Mouse (Mus musculus) liver, embryonic 11.5 days (tissue): ENCODE measurements around the gene Cemip. TPM values are rescaled to one million over a fixed set of nuclear protein-coding genes. Genes with fewer than 3 reads are reported as not detected.

ENCODE experiments used
- ATAC-seq: fragments of 200-750 bp; cut with Nextera tagmentation; replicated peaks from 2 replicates; pipeline ENCODE4 v1.8.0; 2017; ENCODE audit warnings: moderate number of reproducible peaks, mild to moderate bottlenecking, moderate TSS enrichment, moderate library complexity; ENCODE audit not compliant: low FRiP score
- DNase-seq: peaks from one replicate; pipeline ENCODE4 v3.0.0-alpha.2; 2017; ENCODE audit warnings: low spot score
- H3K27ac ChIP-seq: fragments of 300-500 bp; sonication (generic); 2 replicates; pipeline ENCODE4 v1.5.1; 2014; ENCODE audit warnings: mild to moderate bottlenecking, low read depth, low read length, control low read depth
- H3K27me3 ChIP-seq: fragments of 300-500 bp; sonication (generic); replicated peaks from 2 replicates; pipeline ENCODE4 v1.6.1; 2014; ENCODE audit warnings: low read length, mixed read lengths; ENCODE audit not compliant: control insufficient read depth, insufficient read depth
- H3K36me3 ChIP-seq: fragments of 300-500 bp; sonication (generic); 2 replicates; pipeline ENCODE4 v1.6.1; 2014; ENCODE audit warnings: mild to moderate bottlenecking, low read length, moderate library complexity, mixed read lengths; ENCODE audit not compliant: control insufficient read depth, insufficient read depth
- H3K4me1 ChIP-seq: fragments of 300-500 bp; sonication (generic); replicated peaks from 2 replicates; pipeline ENCODE4 v1.6.1; 2014; ENCODE audit warnings: low read length, mixed read lengths; ENCODE audit not compliant: control insufficient read depth, insufficient read depth
- H3K4me2 ChIP-seq: fragments of 300-500 bp; sonication (generic); 2 replicates; pipeline ENCODE4 v1.6.1; 2014; ENCODE audit warnings: mild to moderate bottlenecking, control low read depth, moderate library complexity
- H3K4me3 ChIP-seq: fragments of 300-500 bp; sonication (generic); 2 replicates; pipeline ENCODE4 v1.5.1; 2014; ENCODE audit warnings: low read depth, low read length, control low read depth
- H3K9ac ChIP-seq: fragments of 300-500 bp; sonication (generic); 2 replicates; pipeline ENCODE4 v1.6.1; 2014; ENCODE audit warnings: low read depth, low read length, control low read depth
- H3K9me3 ChIP-seq: fragments of 300-500 bp; sonication (generic); 2 replicates; pipeline ENCODE4 v1.6.1; 2016; ENCODE audit warnings: low read length, inconsistent platforms, mixed read lengths; ENCODE audit not compliant: control insufficient read depth
- WGBS: fragments of 180-500 bp; shearing (Covaris S2); extraction: QIAGEN DNeasy Blood & Tissue Kit; methylation state at CpG from one replicate; pipeline ENCODE4 v1.1.7; 2014; 5-methylcytosine and 5-hydroxymethylcytosine counted together
- polyA plus RNA-seq: library from polyadenylated mRNA; unstranded; fragments of >200 nt; fragmentation: Nextera tagmentation; extraction: Ambion mirVana; gene quantifications from 2 replicates; pipeline ENCODE4 v1.2.1, GENCODE M21; 2014

The Cemip gene
- polyA plus RNA-seq, 1 experiment from 2014 or later = 0.15 TPM

DNA sequence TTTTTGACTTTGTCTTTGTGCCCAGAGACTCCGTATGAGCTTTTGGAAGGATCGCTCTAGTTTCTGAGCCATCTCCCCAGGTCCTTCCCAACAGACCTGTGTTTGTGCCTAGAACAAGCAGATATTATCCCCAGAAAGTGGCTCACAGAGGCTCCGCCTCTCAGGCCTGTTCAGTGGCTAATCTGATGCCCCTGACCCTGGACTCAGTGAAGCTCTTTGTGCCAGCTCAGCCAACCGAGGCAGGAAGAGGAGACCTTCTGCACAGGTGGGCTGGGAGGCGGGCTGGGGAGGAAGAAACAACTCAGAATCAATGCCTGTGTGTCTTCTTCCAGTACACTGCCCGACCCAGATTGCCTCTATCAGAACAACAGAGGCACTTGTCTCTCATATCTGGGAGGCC, 81.9 kb downstream of the Cemip start:
- 66% methylated on average over 6 of the region's 6 CpGs for WGBS
- H3K9ac ChIP-seq = no peak overlapping the region
- H3K27me3 ChIP-seq = no peaks in the 10 kb centered on the region
- ATAC-seq (no peak), DNase-seq (no peak)
- H3K4me2 ChIP-seq = no peak overlapping the region
- H3K4me3 ChIP-seq = no peak overlapping the region
- H3K4me1 ChIP-seq = no peaks in the 10 kb centered on the region
- H3K9me3 ChIP-seq = no peaks in the 10 kb centered on the region
- no peak overlapping the region for H3K27ac ChIP-seq
- H3K36me3 ChIP-seq = no peaks in the 10 kb centered on the region

DNA sequence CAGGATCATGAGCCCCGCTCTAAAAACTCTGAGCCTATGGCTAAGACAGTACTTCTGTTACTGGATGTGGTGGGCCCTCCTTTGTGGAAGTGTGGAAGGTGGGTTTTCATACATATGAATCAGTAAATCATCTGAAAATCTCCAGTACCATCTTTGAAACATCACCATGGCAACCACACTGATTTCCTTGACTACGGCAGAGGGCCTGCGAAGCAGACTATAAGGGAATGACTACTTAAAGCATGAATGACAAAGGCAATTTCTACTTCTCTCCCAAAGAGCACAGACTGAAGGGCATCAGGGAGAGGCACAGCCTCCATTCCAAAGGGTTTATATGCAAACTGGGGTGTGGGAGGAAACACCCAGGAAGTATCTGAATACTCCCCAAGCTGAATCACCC, 84.8 kb downstream of the Cemip start:
- DNase-seq (no peak), ATAC-seq (no peak)
- H3K4me1 ChIP-seq = no peaks in the 10 kb centered on the region
- no peak overlapping the region for H3K27ac ChIP-seq
- no peaks in the 10 kb centered on the region for H3K36me3 ChIP-seq
- WGBS = 81% methylated on average over 3 of the region's 3 CpGs
- H3K9me3 ChIP-seq = no peaks in the 10 kb centered on the region
- no peak overlapping the region for H3K4me2 ChIP-seq
- no peak overlapping the region for H3K9ac ChIP-seq
- H3K27me3 ChIP-seq = no peaks in the 10 kb centered on the region
- H3K4me3 ChIP-seq = no peak overlapping the region

DNA sequence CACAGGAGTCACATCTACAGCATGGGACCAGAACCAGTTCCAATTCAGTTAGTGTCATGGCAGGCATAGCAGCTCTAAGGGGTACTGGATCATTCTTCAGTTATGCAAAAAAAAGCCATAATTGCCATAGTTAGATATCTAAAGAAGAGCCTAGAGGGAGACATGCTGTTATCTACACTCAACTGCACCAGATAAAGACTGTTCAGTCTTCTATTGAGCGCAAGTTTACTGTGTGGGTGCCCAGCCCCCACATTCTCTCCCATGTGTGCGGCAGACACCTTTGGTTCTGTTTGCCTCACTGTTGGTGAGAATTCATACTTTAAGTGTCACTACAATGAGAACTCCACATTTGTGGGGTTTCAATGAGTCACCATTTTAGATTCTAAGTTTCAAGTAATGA, 85.6 kb downstream of the Cemip start:
- no peaks in the 10 kb centered on the region for H3K9me3 ChIP-seq
- no peaks in the 10 kb centered on the region for H3K36me3 ChIP-seq
- no peaks in the 10 kb centered on the region for H3K27me3 ChIP-seq
- no peak overlapping the region for H3K9ac ChIP-seq
- H3K4me2 ChIP-seq = no peak overlapping the region
- 63% methylated on average over 2 of the region's 2 CpGs for WGBS
- no peak overlapping the region for H3K27ac ChIP-seq
- DNase-seq (no peak), ATAC-seq (peak; percentile 60)
- no peak overlapping the region for H3K4me3 ChIP-seq
- no peaks in the 10 kb centered on the region for H3K4me1 ChIP-seq

DNA sequence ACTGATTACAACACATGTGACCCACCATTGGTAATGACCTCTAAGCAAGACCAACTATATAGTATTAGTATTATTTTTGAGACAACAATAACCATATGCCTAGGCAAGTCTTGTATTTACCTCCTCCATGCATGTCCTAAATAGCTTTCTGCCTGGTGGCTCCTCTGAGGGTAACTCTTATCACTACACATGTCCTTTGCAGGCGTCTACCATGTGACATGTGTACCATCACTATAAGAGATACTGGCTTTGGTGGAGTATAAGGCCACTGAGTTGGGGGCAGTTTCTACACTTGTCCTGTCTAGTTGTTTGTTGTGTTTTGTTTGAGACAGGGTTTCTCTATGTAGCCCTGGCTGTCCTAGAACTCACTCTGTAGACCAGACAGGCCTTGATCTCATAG, 86.7 kb downstream of the Cemip start:
- Histone ChIP-seq H3K27ac (no peak overlapping the region), H3K9ac (no peak overlapping the region), H3K9me3 (no peaks in the 10 kb centered on the region), H3K27me3 (no peaks in the 10 kb centered on the region), H3K4me2 (no peak overlapping the region), H3K4me1 (no peaks in the 10 kb centered on the region), H3K4me3 (no peak overlapping the region), H3K36me3 (no peaks in the 10 kb centered on the region)
- no peak for DNase-seq
- WGBS = 59% methylated on average over 1 of the region's 1 CpGs
- peak; percentile 79 for ATAC-seq

DNA sequence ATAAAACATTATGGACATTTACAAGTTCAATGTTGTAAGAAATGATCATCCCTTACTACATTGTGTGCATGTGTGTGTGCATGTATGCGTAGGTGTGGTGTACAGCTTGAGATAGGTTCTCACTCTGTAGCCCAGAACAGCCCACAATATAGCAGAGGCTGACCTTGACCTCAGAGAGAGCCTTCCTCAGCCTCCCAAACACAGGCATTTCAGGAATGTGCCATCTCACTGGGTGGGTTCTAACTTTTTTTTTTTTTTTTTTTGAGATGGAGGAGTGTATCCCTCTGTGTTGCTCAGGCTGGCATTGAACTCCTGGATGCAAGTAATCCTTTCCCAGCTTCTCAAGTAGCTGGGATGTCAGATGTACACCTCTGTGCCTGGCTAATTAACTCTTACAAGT, 92.0 kb downstream of the Cemip start:
- H3K9me3 ChIP-seq = no peaks in the 10 kb centered on the region
- H3K4me3 ChIP-seq = no peak overlapping the region
- no peak overlapping the region for H3K4me2 ChIP-seq
- H3K27ac ChIP-seq = no peak overlapping the region
- 70% methylated on average over 1 of the region's 1 CpGs for WGBS
- no peaks in the 10 kb centered on the region for H3K27me3 ChIP-seq
- H3K36me3 ChIP-seq = no peaks in the 10 kb centered on the region
- no peaks in the 10 kb centered on the region for H3K4me1 ChIP-seq
- no peak overlapping the region for H3K9ac ChIP-seq
- no peak for ATAC-seq
- no peak for DNase-seq

DNA sequence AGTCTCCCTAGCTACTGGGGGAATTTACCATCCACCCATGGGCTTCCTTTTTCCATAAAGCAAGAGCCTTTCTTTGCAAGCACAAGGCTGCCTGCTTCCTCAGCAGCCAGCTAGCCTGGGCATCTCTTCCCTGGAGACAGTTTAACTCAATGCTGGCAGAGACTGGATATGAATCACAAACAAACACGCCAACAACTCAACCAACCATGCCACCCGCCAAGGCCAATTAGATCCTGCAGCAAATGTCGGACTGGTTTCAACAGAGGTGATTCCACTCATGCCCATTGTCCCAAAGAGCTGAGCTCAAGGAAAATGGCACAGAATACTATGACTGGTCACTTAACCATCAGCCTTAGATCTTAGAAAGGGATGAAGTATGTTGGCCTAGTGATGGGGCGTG, 97.0 kb downstream of the Cemip start:
- ATAC-seq (no peak), DNase-seq (no peak)
- WGBS = 91% methylated on average over 4 of the region's 4 CpGs
- H3K27ac ChIP-seq = no peak overlapping the region
- H3K4me3 ChIP-seq = no peak overlapping the region
- H3K9ac ChIP-seq = no peak overlapping the region
- no peak overlapping the region for H3K4me2 ChIP-seq
- H3K36me3 ChIP-seq = no peaks in the 10 kb centered on the region
- no peaks in the 10 kb centered on the region for H3K4me1 ChIP-seq
- H3K27me3 ChIP-seq = no peaks in the 10 kb centered on the region
- H3K9me3 ChIP-seq = no peaks in the 10 kb centered on the region

DNA sequence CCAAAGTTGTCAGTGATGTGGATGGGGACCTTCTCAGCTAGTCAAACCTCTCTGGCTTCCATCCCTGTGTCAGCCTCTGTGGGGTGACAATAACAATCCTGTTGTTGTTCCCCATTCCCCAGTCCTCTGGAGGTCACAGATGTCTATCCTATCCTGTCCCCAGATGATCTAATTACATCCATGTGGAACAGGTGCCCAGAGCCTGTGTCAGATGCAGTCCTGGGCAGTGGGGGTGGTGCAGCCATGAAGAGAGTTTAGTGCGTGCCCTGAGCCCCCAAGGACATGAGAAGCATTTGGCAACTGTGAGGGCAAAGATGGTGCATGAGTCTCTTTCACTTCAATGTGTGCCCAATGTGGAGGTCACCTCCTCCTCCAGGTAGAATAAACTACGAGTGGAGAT, 100.6 kb downstream of the Cemip start:
- no peak overlapping the region for H3K4me3 ChIP-seq
- H3K4me2 ChIP-seq = no peak overlapping the region
- no peaks in the 10 kb centered on the region for H3K36me3 ChIP-seq
- WGBS = 62% methylated on average over 2 of the region's 2 CpGs
- DNase-seq (no peak), ATAC-seq (no peak)
- H3K27me3 ChIP-seq = no peaks in the 10 kb centered on the region
- no peak overlapping the region for H3K27ac ChIP-seq
- H3K9me3 ChIP-seq = no peaks in the 10 kb centered on the region
- H3K4me1 ChIP-seq = no peaks in the 10 kb centered on the region
- no peak overlapping the region for H3K9ac ChIP-seq

DNA sequence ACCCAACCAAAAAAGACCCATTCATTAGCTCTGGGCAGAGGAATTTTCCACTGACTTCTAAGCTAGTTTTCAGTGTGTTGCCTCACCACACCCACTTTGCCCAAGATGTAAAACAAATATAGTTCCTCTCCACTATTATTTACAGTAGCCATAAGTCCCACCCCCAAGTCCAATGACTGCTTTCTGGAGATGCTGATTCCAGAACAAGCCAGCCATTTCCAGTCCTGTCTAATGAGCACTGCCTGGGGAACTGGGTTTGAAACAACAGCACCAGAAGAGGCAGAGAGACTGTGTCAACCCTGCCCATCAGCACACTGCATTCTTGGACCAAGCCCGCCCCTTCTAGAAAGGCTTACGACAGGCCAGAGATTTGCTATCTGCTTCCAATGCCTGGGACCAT, 103.7 kb downstream of the Cemip start:
- no peak overlapping the region for H3K4me3 ChIP-seq
- no peak overlapping the region for H3K27ac ChIP-seq
- H3K4me1 ChIP-seq = no peaks in the 10 kb centered on the region
- H3K9ac ChIP-seq = no peak overlapping the region
- no peaks in the 10 kb centered on the region for H3K9me3 ChIP-seq
- WGBS = 71% methylated on average over 2 of the region's 2 CpGs
- ATAC-seq (no peak), DNase-seq (no peak)
- no peaks in the 10 kb centered on the region for H3K27me3 ChIP-seq
- H3K4me2 ChIP-seq = no peak overlapping the region
- no peaks in the 10 kb centered on the region for H3K36me3 ChIP-seq

DNA sequence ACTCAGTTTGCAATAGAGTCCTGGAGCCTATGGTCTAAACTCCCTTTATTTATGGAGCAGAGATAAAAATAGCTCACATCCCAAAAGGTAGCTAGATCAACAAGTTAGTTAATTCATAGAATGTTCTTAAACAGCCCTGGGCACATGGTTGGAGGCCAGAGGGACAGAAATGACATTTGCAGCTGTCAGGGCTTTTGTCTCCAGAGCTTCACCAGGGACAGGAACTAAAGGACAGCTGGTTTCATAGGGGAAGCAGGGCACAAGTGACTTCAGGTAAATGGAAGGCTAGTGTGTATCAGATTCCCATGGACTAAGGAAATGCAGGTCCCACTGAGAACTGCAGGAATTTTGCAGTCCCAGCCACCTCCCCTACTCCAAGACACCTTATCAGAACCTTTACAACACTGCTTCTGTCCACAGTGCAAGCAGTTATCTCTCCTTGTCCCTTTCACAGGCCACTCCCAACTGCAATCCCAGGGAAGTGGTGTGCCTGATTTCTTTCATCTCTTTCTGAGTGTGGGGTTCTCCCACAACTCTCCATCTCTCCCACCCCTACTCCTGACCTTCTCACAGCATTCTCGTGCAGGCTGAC, 107.3 kb downstream of the Cemip start:
- Histone ChIP-seq H3K36me3 (no peaks in the 10 kb centered on the region), H3K4me3 (no peak overlapping the region), H3K4me2 (no peak overlapping the region), H3K4me1 (no peaks in the 10 kb centered on the region), H3K9ac (no peak overlapping the region), H3K9me3 (no peaks in the 10 kb centered on the region), H3K27me3 (no peaks in the 10 kb centered on the region), H3K27ac (no peak overlapping the region)
- DNase-seq (no peak), ATAC-seq (no peak)
- 50% methylated on average over 1 of the region's 1 CpGs for WGBS
